Mouse (Mus musculus): ENCODE results near the gene Add2. TPM values are rescaled to one million over a fixed set of nuclear protein-coding genes. Genes with fewer than 3 reads are reported as not detected.

Gene Add2
- polyA plus RNA-seq, 1 experiment from 2014 or later: 26.6 TPM

DNA sequence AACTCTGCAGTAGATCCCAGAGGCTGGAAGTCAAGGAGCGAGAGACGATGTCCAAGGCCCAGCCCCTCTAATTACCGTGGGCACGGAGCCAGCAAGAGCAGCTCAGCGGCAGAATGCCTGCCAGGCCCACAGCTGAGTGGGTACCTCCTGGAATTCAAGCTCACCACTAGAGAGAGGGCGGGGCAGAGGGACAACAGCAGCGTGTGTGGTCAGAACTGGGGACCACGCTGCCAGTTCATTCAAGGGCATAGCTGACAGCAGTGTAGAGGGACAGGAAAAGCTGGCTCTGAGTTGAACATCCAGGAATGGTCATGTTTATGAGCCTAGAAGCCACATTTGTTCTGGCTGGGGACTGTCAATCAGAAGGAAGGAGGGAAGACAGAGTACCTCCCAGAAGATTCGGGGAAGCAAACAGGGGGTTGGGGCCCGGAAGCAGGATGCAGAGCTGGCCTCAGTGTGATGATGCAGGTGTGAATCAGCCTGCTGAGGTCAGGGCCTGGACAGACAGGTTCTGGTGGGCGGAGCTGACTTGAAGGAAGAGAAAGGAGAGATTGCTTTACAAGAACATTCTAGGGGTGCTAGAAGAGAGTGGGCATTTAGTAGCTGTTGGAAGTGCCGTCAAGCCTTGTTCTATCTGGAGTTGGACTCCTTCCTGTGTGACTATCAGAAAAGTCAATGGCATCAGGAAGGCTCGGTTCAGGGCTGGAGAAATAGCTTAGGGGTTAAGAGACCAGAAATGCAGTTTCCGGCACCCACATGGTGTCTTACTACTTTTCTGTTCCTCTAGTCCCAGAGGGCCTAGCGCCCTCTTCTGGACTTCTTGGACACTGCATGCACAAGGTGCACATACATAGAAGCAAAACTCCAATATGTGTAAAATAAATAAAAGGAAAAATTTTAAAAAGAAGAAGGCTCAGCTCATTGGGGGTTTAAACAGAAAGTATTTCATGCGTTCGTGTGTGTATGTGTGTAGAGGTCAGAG is 129.1 kb downstream of the Add2 start:
- H3K36me3 ChIP-seq (replicated peaks): no peaks in the 10 kb centered on the region
- WGBS: 78% methylated on average over 17 of the region's 17 CpGs

DNA sequence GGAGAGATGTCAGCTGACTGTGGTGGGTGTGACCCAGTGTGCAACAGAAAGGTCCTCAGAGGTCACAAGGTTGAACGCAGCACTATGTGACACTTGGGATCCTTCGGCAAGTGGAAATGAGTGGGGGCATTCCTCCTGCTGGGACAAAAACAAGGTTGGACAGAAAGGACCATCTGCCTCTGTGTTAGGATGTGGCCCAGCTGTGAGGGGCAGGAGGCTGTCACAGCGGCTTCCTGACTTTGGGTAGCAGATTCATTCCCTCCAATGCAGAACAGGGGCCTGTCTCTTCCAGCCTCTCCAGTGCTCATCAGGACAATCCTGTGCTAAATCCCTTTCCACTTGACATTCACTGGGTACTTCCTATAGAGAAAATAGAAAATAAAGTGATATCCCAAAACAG is 132.4 kb downstream of the Add2 start:
- no peak for DNase-seq (ENCODE audit: low spot score)
- H3K27ac ChIP-seq (replicated peaks): no peak overlapping the region
- WGBS: 57% methylated on average over 3 of the region's 3 CpGs
- no peaks in the 10 kb centered on the region for H3K9me3 ChIP-seq
- H3K4me1 ChIP-seq: no peaks in the 10 kb centered on the region
- H3K27me3 ChIP-seq (replicated peaks; ENCODE audit: low read depth, poor library complexity, severe bottlenecking): no peaks in the 10 kb centered on the region
- H3K4me3 ChIP-seq: no peak overlapping the region
- H3K36me3 ChIP-seq (replicated peaks): no peaks in the 10 kb centered on the region

More for the DNA sequence above, 129.1 kb downstream of the Add2 start:
- H3K9me3 ChIP-seq: no peaks in the 10 kb centered on the region
- H3K4me1 ChIP-seq: no peaks in the 10 kb centered on the region
- H3K27me3 ChIP-seq (replicated peaks; ENCODE audit: low read depth, poor library complexity, severe bottlenecking): no peaks in the 10 kb centered on the region
- no peak for DNase-seq (ENCODE audit: low spot score)
- no peak overlapping the region for H3K4me3 ChIP-seq
- no peak overlapping the region for H3K27ac ChIP-seq (replicated peaks)

DNA sequence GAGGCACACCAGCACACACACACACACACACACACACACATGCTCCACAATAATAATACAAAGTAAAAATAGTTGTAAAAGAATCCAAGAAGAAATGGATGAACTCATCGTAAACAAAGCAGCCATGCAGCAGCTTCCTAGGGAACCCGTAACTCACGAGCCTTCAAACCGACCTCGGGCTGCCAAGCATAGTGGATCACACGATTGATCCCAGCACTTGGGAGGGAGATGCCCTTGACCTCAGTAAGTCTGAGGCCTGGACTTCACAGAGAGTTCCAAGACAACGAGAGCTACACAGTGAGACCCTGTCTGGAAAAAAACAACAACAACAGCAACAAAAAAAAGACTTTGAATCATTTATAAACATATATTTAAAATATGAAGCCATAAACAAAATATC is 133.1 kb downstream of the Add2 start:
- no peaks in the 10 kb centered on the region for H3K9me3 ChIP-seq
- H3K4me1 ChIP-seq: no peaks in the 10 kb centered on the region
- H3K4me3 ChIP-seq: no peak overlapping the region
- 70% methylated on average over 7 of the region's 7 CpGs for WGBS
- H3K27ac ChIP-seq (replicated peaks): no peak overlapping the region
- H3K27me3 ChIP-seq (replicated peaks; ENCODE audit: low read depth, poor library complexity, severe bottlenecking): no peaks in the 10 kb centered on the region
- H3K36me3 ChIP-seq (replicated peaks): no peaks in the 10 kb centered on the region
- no peak for DNase-seq (ENCODE audit: low spot score)

DNA sequence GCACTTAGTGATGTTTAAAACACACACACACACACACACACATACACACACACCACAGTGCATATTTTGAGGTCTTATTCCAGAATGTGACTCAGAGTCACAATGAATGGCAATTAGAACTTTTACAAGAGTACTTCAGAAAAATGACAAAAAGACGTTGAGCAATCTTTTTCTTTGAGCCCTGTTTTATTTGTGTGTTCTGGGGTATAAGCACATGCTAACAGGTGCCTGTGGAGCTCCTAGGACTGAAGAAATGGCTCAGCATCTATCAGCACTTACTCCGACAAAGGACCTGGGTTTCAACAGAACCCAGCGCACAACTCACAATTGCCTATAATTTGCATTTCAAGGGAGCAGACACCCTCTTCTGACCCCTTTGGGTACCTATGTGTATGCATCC is 135.5 kb downstream of the Add2 start:
- DNase-seq (ENCODE audit: low spot score): no peak
- Histone ChIP-seq H3K4me3 (no peak overlapping the region), H3K27ac (replicated peaks) (no peak overlapping the region), H3K27me3 (replicated peaks; ENCODE audit: low read depth, poor library complexity, severe bottlenecking) (no peaks in the 10 kb centered on the region), H3K4me1 (peaks cover 5% of the 10 kb centered on the region), H3K36me3 (replicated peaks) (no peaks in the 10 kb centered on the region), H3K9me3 (no peaks in the 10 kb centered on the region)
- 65% methylated on average over 3 of the region's 3 CpGs for WGBS

DNA sequence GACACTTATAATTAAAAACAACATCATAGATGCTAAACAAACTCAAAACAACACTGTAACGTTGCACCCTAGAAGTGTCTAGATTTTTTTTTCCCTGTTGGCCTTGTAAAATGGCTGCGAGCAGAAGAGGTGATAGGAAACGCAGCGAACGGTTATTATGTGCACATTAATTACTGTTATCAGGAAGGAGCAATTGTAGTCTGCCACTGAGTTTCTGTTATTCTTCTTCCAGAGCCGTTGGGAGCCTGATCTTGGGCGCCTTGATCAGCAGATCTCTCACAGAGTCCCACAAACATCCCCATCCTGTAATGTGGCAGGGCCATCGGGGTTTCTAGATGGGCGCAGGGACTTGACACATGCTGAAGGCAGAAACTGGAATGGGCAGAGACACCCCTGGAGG is 137.9 kb downstream of the Add2 start:
- H3K4me3 ChIP-seq: no peak overlapping the region
- 85% methylated on average over 9 of the region's 9 CpGs for WGBS
- DNase-seq (ENCODE audit: low spot score): no peak
- peaks cover 10% of the 10 kb centered on the region for H3K4me1 ChIP-seq
- no peak overlapping the region for H3K27ac ChIP-seq (replicated peaks)
- H3K36me3 ChIP-seq (replicated peaks): no peaks in the 10 kb centered on the region
- no peaks in the 10 kb centered on the region for H3K27me3 ChIP-seq (replicated peaks; ENCODE audit: low read depth, poor library complexity, severe bottlenecking)
- no peaks in the 10 kb centered on the region for H3K9me3 ChIP-seq

DNA sequence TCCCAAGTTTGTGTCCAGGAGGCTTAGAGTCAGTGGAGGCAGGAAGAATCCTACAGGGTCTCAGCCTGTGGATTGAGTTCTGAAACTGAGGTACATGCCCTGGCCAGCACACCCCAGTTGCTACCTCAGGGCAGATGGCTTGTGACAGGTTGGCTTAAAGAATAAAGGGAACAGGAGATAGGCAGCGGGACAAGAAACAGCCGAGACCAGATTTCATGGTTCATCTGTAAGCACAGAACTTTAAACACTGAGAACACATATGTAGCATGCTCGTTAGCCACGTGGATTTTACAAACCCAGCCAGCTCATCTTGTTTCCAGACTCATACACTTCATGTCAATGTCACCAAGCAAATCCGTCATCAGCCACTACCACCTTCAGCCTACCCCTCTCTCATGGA is 139.4 kb downstream of the Add2 start:
- WGBS: 77% methylated on average over 5 of the region's 5 CpGs

DNA sequence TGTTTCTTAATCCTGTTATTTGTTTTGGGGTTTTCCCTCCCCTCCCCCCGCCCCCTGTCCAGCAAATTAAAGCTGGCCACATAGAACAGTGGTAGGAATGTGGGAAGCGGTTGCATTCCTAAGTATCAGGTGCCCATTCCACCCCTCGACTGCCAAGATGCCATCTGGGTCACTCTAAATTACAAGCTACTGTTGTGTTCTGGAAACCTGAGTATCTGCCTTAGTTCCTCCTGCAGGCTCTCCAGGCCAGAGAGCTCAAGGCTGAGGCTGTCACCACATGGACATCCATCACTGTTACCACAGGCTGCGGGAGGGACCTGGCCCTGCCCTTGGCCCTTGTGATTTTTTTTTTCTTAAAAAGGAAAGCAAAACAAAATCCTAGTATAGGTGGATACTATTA is 140.7 kb downstream of the Add2 start:
- no peaks in the 10 kb centered on the region for H3K27me3 ChIP-seq (replicated peaks; ENCODE audit: low read depth, poor library complexity, severe bottlenecking)
- H3K4me3 ChIP-seq: no peak overlapping the region
- WGBS: 54% methylated on average over 4 of the region's 4 CpGs
- DNase-seq (ENCODE audit: low spot score): no peak
- H3K36me3 ChIP-seq (replicated peaks): no peaks in the 10 kb centered on the region
- H3K27ac ChIP-seq (replicated peaks): no peak overlapping the region
- H3K4me1 ChIP-seq: peaks cover 10% of the 10 kb centered on the region
- no peaks in the 10 kb centered on the region for H3K9me3 ChIP-seq

More for the DNA sequence above, 139.4 kb downstream of the Add2 start:
- no peaks in the 10 kb centered on the region for H3K9me3 ChIP-seq
- no peak for DNase-seq (ENCODE audit: low spot score)
- H3K4me1 ChIP-seq: peaks cover 10% of the 10 kb centered on the region
- H3K4me3 ChIP-seq: no peak overlapping the region
- H3K27me3 ChIP-seq (replicated peaks; ENCODE audit: low read depth, poor library complexity, severe bottlenecking): no peaks in the 10 kb centered on the region
- no peaks in the 10 kb centered on the region for H3K36me3 ChIP-seq (replicated peaks)
- no peak overlapping the region for H3K27ac ChIP-seq (replicated peaks)

Other genes starting within 250 kb of the Add2 start
- not detected in 2 replicates for gene Nat8f6, start 207.7 kb upstream of the Add2 start, polyA plus RNA-seq (2016; fragmentation: Nextera tagmentation; extraction: Ambion mirVana)
- gene Nat8f5, start 207.7 kb upstream of the Add2 start, polyA plus RNA-seq (2016; fragmentation: Nextera tagmentation; extraction: Ambion mirVana): not detected in 2 replicates
- gene Nat8, start 196.6 kb upstream of the Add2 start, polyA plus RNA-seq (2016; fragmentation: Nextera tagmentation; extraction: Ambion mirVana): not detected in 2 replicates
- not detected in 2 replicates for gene Nat8f2, start 159.5 kb upstream of the Add2 start, polyA plus RNA-seq (2016; fragmentation: Nextera tagmentation; extraction: Ambion mirVana)
- gene Nat8f4, start 123.8 kb upstream of the Add2 start, polyA plus RNA-seq (2016; fragmentation: Nextera tagmentation; extraction: Ambion mirVana): 2.8 and 3.3 TPM in 2 replicates
- gene Tprkb, start 116.8 kb upstream of the Add2 start, polyA plus RNA-seq (2016; fragmentation: Nextera tagmentation; extraction: Ambion mirVana): 29.0 and 36.7 TPM in 2 replicates
- 3.8 and 5.5 TPM in 2 replicates for gene Nat8f1, start 113.0 kb upstream of the Add2 start, polyA plus RNA-seq (2016; fragmentation: Nextera tagmentation; extraction: Ambion mirVana)
- gene Dusp11, start 67.0 kb upstream of the Add2 start, polyA plus RNA-seq (2016; fragmentation: Nextera tagmentation; extraction: Ambion mirVana): 38.7 and 39.9 TPM in 2 replicates
- gene Figla, start 12.5 kb upstream of the Add2 start, polyA plus RNA-seq (2016; fragmentation: Nextera tagmentation; extraction: Ambion mirVana): not detected in 2 replicates
- 2.1 and 2.4 TPM in 2 replicates for gene Tgfa, start 166.5 kb downstream of the Add2 start, polyA plus RNA-seq (2016; fragmentation: Nextera tagmentation; extraction: Ambion mirVana)

Measured in embryonic facial prominence, embryonic 10.5 days (tissue).